Mouse (Mus musculus) ES-E14 (cell line): ENCODE measurements around the gene Dmrt1. TPM values are rescaled to one million over a fixed set of nuclear protein-coding genes. Genes with fewer than 3 reads are reported as not detected.
"Not testable (repeated sequence)": the region's sequence is repeated elsewhere in the genome, so short reads cannot be mapped to it uniquely, and the experiment has no call there.

Experiments
- DNase-seq: peaks from one replicate; pipeline ENCODE4 v3.0.0-alpha.2; 2013; ENCODE audit warnings: low read depth, low spot score
- H3K27ac ChIP-seq: 2 replicates; pipeline ENCODE4 v1.5.1; 2012; ENCODE audit warnings: low read depth, mild to moderate bottlenecking, low read length, moderate library complexity, mixed read lengths; ENCODE audit not compliant: poor library complexity, insufficient read depth, severe bottlenecking
- H3K36me3 ChIP-seq: 2 replicates; pipeline ENCODE4 v1.6.1; 2012; ENCODE audit warnings: mild to moderate bottlenecking, low read length, moderate library complexity, mixed read lengths; ENCODE audit not compliant: control insufficient read depth, poor library complexity, insufficient read depth, severe bottlenecking
- H3K4me1 ChIP-seq, 2 experiments: fragments of 150-350 bp in 1 of 2; sonication (generic) in 1 of 2; 2 replicates each; pipeline ENCODE4 v1.6.1; 2012; ENCODE audit warnings: low read length in 2 of 2, mild to moderate bottlenecking in 1 of 2, mixed read lengths in 1 of 2; ENCODE audit not compliant: control insufficient read depth in 2 of 2, insufficient read depth in 2 of 2, poor library complexity in 1 of 2
- H3K4me3 ChIP-seq, 2 experiments: fragments of 150-350 bp in 1 of 2; sonication (generic) in 1 of 2; 2 replicates each; pipeline ENCODE4 v1.5.1; 2012; ENCODE audit warnings: low read length in 2 of 2, low read depth in 1 of 2, mild to moderate bottlenecking in 1 of 2, mixed read lengths in 1 of 2; ENCODE audit not compliant: insufficient read depth in 1 of 2, poor library complexity in 1 of 2, severe bottlenecking in 1 of 2
- H3K9ac ChIP-seq: 2 replicates; pipeline ENCODE4 v1.6.1; 2012; ENCODE audit warnings: low read depth, mild to moderate bottlenecking, low read length, mixed read lengths; ENCODE audit not compliant: poor library complexity, insufficient read depth, severe bottlenecking
- H3K9me3 ChIP-seq: fragments of 150-350 bp; sonication (generic); 2 replicates; pipeline ENCODE4 v1.6.1; 2012; ENCODE audit warnings: low read depth, mild to moderate bottlenecking, low read length; ENCODE audit not compliant: control insufficient read depth, insufficient read depth
- CHD2 ChIP-seq: IDR thresholded peaks from 2 replicates; pipeline ENCODE4 v1.6.1; 2014; ENCODE audit warnings: mild to moderate bottlenecking, low read depth, low read length, inconsistent platforms
- HCFC1 ChIP-seq: IDR thresholded peaks from 2 replicates; pipeline ENCODE4 v1.6.1; 2012; ENCODE audit warnings: low read length, inconsistent platforms, borderline replicate concordance; ENCODE audit not compliant: insufficient read depth
- MAFK ChIP-seq: IDR thresholded peaks from 2 replicates; pipeline ENCODE4 v1.6.1; 2014; ENCODE audit warnings: mild to moderate bottlenecking, low read depth, low read length, inconsistent platforms; ENCODE audit not compliant: insufficient read depth
- ZC3H11A ChIP-seq: IDR thresholded peaks from 2 replicates; pipeline ENCODE4 v1.6.1; 2012; ENCODE audit warnings: low read depth, mild to moderate bottlenecking, inconsistent platforms, low read length, borderline replicate concordance
- ZNF384 ChIP-seq: IDR thresholded peaks from 2 replicates; pipeline ENCODE4 v1.6.1; 2012; ENCODE audit warnings: low read depth, low read length, inconsistent platforms
- in situ Hi-C, 2 experiments: fragments of 600-800 bp; cut with MboI; formaldehyde crosslinking; loops; one replicate each; pipeline ENCODE4 v1.15.1; 2025; ENCODE audit warnings: low sequenced_read_pairs in 2 of 2, inconsistent platforms in 1 of 2; ENCODE audit not compliant: unreplicated experiment in 2 of 2
- total RNA-seq: library from RNA; depleted of rRNA; stranded (reverse); fragments of 300-350 nt; gene quantifications from 2 replicates; pipeline ENCODE4 v1.2.3, GENCODE M21; 2012; rRNA removed

The Dmrt1 gene
- 7.9 and 12.3 TPM in 2 replicates for total RNA-seq

DNA sequence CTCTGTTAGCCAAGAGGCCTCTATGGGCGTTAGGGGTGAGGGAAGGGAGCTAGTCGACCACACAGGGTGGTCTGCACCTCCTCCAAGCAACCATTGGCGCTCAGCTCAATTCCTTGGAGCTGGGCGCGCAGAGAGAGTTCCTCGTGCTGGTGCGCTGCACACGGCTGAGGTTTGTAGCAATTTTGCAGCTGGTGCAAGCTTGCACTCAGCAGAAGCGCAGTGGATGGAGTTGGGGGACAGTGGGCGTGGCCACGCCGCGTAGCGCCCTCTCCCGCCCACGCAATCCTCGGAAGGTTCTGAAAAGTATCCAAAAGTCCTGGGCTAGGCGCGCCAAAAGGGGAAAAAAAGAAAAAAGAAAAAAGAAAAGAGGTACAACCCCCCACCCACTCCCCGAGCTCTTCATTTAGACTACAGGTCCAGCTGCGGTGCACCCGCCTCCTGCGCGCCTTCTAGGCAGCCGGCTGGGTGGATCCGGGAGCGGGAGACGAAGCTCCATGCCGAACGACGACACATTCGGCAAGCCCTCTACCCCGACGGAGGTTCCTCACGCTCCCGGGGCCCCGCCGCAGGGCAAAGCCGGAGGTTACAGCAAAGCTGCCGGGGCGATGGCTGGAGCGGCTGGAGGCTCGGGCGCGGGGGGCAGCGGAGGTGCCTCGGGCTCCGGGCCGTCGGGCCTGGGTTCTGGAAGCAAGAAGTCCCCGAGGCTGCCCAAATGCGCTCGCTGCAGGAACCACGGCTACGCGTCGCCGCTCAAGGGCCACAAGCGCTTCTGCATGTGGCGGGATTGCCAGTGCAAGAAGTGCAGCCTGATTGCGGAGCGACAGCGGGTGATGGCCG, at the start of gene Dmrt1:
Gene Dmrt1, plus strand, starts transcription at position 259 of the 837 bp plus-strand sequence.
- no peak for TF ChIP-seq CHD2
- TF ChIP-seq ZC3H11A = no peak
- TF ChIP-seq MAFK = no peak
- TF ChIP-seq HCFC1 = no peak
- no peak for TF ChIP-seq ZNF384
- H3K36me3 ChIP-seq = peaks cover 4% of the 10 kb centered on the region; the same call in 1 of the 2 replicates
- peak; percentile 35 for DNase-seq
- H3K9ac ChIP-seq = peak within 1 kb of the TSS; percentile 75
- peak within 1 kb of the TSS; percentile 66 to 73 for H3K4me3 ChIP-seq
- in situ Hi-C loops = no loop called here
- no peaks in the 10 kb centered on the region for H3K9me3 ChIP-seq
- peaks cover 0 to 8% of the 10 kb centered on the region in 2 experiments; a peak in 2 of 4 replicates for H3K4me1 ChIP-seq
- H3K27ac ChIP-seq = no peak within 1 kb of the TSS

DNA sequence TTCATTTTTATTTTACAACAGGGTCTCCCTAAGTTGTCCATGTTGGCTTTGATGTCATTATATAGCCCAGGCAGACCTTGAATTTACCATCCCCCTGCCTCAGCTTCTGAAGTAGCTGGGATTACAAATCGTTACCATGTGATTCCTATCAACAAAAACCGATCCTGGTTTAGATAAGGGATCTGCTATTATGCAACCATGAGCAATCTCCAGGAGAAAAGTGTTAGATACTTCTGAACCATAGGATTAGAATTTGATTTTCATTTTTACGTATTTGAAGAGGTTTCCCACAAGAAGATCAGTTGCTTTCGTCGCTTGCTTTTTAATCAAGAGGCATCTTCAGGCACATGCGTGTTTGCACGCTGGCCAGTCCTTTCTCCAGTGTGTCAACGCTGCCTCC, 44.7 kb upstream of the Dmrt1 start:
- Histone ChIP-seq H3K4me1 (no peaks in the 10 kb centered on the region), H3K9ac (no peak overlapping the region), H3K27ac (no peak overlapping the region), H3K9me3 (no peaks in the 10 kb centered on the region), H3K36me3 (no peaks in the 10 kb centered on the region), H3K4me3 (no peak overlapping the region)
- TF ChIP-seq MAFK = no peak
- no peak for DNase-seq
- in situ Hi-C loops = no loop called here

DNA sequence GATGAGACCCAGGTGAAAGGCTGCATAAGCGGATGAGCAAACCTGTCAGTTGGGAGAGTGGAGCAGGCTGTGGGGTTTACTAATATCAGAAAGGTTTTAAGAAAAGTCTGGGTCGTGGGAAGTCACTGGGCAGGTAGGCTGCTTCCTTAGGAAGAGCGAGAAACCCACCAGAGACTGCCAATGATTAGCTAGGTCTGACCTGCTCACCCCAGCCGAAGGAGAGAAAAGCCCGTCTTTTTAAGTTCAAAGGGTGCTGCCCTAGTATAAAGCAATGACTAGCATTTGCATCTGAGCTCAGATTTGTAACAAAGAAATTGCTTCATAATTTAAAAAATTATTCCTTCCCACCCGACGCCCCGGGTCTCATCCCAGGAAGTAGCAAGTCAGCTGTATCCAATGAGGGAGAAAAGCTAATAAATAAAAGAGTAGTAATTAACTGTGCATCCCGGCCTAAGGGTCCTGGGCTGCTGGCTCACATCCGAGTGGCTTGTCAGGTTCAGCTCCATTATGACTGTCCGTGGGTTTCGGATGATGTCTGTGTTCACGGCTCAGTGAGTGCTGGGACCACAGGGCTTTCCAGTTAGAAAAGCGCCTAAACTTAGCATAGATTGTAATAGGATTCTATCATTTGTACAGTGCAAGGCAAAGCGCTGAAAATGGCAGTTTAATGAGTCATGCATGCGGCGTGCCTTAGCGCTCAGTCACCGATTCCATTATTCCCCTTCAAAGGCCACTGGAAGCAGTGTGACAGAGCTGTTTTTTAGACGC, 43.7 kb upstream of the Dmrt1 start:
- Histone ChIP-seq H3K36me3 (no peaks in the 10 kb centered on the region), H3K4me1 (no peaks in the 10 kb centered on the region), H3K9ac (no peak overlapping the region), H3K27ac (no peak overlapping the region), H3K9me3 (no peaks in the 10 kb centered on the region), H3K4me3 (no peak overlapping the region)
- no peak for DNase-seq
- in situ Hi-C loops = no loop called here
- TF ChIP-seq MAFK (no peak), HCFC1 (no peak), ZC3H11A (no peak), CHD2 (no peak), ZNF384 (no peak)

DNA sequence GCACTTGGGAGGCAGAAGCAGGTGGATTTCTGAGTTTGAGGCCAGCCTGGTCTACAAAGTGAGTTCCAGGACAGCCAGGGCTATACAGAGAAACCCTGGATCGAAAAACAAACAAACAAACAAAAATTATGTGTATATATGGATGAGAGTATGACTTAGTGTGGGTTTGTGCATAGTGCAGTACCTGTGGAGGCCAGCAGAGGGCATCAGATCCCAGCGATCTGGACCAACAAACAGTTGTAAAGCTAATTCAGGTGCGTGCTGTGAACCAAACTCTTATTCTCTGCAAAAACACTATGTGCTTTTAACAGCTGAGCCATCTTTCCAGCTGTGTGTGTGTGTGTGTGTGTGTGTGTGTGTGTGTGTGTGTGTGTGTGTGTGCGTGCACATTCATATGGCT, 29.6 kb upstream of the Dmrt1 start:
- H3K4me1 ChIP-seq, H3K36me3 ChIP-seq, H3K9ac ChIP-seq, H3K9me3 ChIP-seq, DNase-seq, H3K27ac ChIP-seq, H3K4me3 ChIP-seq: not testable (repeated sequence)
- TF ChIP-seq ZC3H11A = peak; percentile 69
- in situ Hi-C loops = loop anchor here in 1 of 2 experiments (10.0 kb wide), 1 partner anchor 149 kb away; no protein-coding TSS in a partner anchor
